Mouse (Mus musculus) thymus, adult 2 months (tissue): ENCODE data around the gene Thoc6.

Experiments
- CTCF ChIP-seq: fragments of 200-500 bp; IDR thresholded peaks from 2 replicates; pipeline ENCODE4 v1.5.1; 2012; ENCODE audit warnings: mild to moderate bottlenecking, control low read depth, low read length, moderate library complexity, borderline replicate concordance; ENCODE audit not compliant: control insufficient read depth, poor library complexity, insufficient read depth; ENCODE audit errors: extremely low read depth
- POLR2A ChIP-seq: fragments of 200-500 bp; IDR thresholded peaks from 2 replicates; pipeline ENCODE4 v1.6.1; 2012; ENCODE audit warnings: mild to moderate bottlenecking, low read length, control low read depth, moderate library complexity; ENCODE audit not compliant: control insufficient read depth, poor library complexity, insufficient read depth; ENCODE audit errors: extremely low read depth

DNA sequence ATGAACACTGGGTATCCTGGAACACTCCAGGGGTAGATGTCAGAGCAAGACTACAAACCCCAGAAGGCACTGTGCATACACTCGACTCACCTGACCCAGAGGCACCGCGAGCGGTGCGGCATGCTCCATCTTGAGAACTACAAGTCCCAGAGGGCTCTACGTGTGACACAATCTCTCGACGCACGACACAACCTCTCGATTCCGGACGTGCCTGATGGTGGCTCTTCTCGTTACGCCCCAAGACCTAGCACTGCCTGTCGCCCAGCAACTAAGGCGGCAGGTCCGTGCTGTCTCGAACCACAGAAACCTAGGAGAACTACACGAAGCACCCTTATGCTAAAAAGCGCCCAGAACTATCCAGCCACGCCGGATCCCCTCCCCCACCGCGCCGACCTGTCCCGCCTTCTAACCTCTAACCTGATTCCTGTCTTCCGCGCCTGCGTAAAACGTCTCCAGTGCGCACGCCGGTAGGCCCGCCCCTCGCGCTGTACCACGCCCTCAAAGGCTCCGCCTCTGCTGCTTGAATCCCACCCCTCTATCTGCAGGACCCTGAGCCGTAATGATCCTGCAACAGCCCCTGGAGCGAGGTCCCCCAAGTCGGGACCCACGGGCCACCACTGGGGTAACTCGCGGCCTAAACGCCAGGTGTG, at the start of gene Thoc6, which contains the start of gene Hcfc1r1:
- TF ChIP-seq CTCF, result no peak; the same call in none of the 2 replicates
- peak; percentile 56; the same call in 1 of the 2 replicates for TF ChIP-seq POLR2A
